Mouse (Mus musculus) cerebellum, adult 11-12 months (tissue): ENCODE results near the gene Abr.

ENCODE experiments used
- DNase-seq: peaks from one replicate; pipeline ENCODE4 v3.0.0; 2022

Abr gene

GRCm38 (mm10) chr11:76450202-76450561, 171.9 kb downstream of the Abr start:
- no peak for DNase-seq

GRCm38 (mm10) chr11:76449520-76450201, 172.5 kb downstream of the Abr start:
- peak; percentile 62 for DNase-seq

GRCm38 (mm10) chr11:76446251-76446650, 175.9 kb downstream of the Abr start:
- no peak for DNase-seq

GRCm38 (mm10) chr11:76445459-76445858, 176.7 kb downstream of the Abr start:
- DNase-seq, result no peak

GRCm38 (mm10) chr11:76439666-76440065, 182.4 kb downstream of the Abr start:
- DNase-seq, result no peak

GRCm38 (mm10) chr11:76436864-76437437, 185.2 kb downstream of the Abr start:
- peak; percentile 44 for DNase-seq

- no peak for DNase-seq
These were observed 186.1 kb downstream of the Abr start for GRCm38 (mm10) chr11:76436009-76436408.

- no peak for DNase-seq
These were observed 192.0 kb downstream of the Abr start for GRCm38 (mm10) chr11:76429966-76430631.

GRCm38 (mm10) chr11:76429556-76429955, 192.6 kb downstream of the Abr start:
- DNase-seq, result no peak

- no peak for DNase-seq
These were observed 193.1 kb downstream of the Abr start for GRCm38 (mm10) chr11:76429046-76429445.

- DNase-seq, result no peak
These were observed 194.3 kb downstream of the Abr start for GRCm38 (mm10) chr11:76427781-76428180.

GRCm38 (mm10) chr11:76425749-76426148, 196.4 kb downstream of the Abr start:
- DNase-seq, result no peak

GRCm38 (mm10) chr11:76420896-76421295, 201.2 kb downstream of the Abr start:
- DNase-seq, result no peak

- DNase-seq, result no peak
These were observed 202.9 kb downstream of the Abr start for GRCm38 (mm10) chr11:76419179-76419578.

- peak; percentile 66 for DNase-seq
These were observed 203.7 kb downstream of the Abr start for GRCm38 (mm10) chr11:76418423-76418822.

- DNase-seq, result no peak
These were observed 206.1 kb downstream of the Abr start for GRCm38 (mm10) chr11:76415985-76416384.

- no peak for DNase-seq
These were observed 207.1 kb downstream of the Abr start for GRCm38 (mm10) chr11:76415001-76415400.

- DNase-seq, result no peak
These were observed 208.9 kb downstream of the Abr start for GRCm38 (mm10) chr11:76413202-76413601.

- DNase-seq, result peak; percentile 39
These were observed 211.3 kb downstream of the Abr start for GRCm38 (mm10) chr11:76410826-76411225.

- DNase-seq, result peak; percentile 97
These were observed 215.2 kb downstream of the Abr start, which contains the start of gene Timm22 for GRCm38 (mm10) chr11:76406702-76407583. TSS of gene Timm22 (plus strand) at chr11:76406952.

GRCm38 (mm10) chr11:76405626-76406264, 216.4 kb downstream of the Abr start:
- peak; percentile 44 for DNase-seq

GRCm38 (mm10) chr11:76405113-76405512, 217.0 kb downstream of the Abr start:
- no peak for DNase-seq

GRCm38 (mm10) chr11:76401398-76401797, 220.7 kb downstream of the Abr start:
- no peak for DNase-seq
